Mouse (Mus musculus) central nervous system, embryonic 11.5 days (tissue): ENCODE data around the gene Tmprss11g. TPM values are rescaled to one million over a fixed set of nuclear protein-coding genes. Genes with fewer than 3 reads are reported as not detected.

Experiments used
- polyA plus RNA-seq: library from polyadenylated mRNA; depleted of rRNA; stranded (reverse); fragments of >200 nt; gene quantifications from 2 replicates; pipeline ENCODE4 v1.2.3, GENCODE M21; 2012; rRNA removed

The Tmprss11g gene
- not detected in 2 replicates for polyA plus RNA-seq

GRCm38 (mm10) chr5:86518500-86518899 is at the start of gene Tmprss11g:
Tmprss11g (minus strand) TSS chr5:86518600.

DNA sequence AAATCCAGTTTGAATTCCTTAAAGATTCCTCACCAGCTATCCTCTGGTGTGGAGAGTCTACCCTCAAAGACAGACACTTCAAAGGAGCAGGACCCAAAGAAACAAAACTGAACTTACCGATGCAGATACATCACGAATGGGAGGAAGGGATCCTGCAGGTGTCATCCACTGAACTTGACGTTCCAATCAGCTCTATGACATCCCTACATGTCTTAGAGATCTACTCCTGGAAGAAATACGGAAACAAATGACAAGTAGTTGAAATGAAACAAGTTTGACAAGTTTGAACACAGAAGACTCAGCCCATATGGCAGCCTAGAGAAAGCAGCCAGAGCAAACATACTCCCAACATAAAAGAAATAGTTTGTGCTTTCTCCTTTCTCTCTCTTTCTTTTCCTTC is 49.5 kb downstream of the Tmprss11g start, which contains the start of gene Tmprss11a:
Tmprss11a (minus strand) TSS at position 101 of the 400 bp plus-strand sequence.

Other genes starting within 250 kb of the Tmprss11g start
- not detected in 2 replicates for gene Tmprss11c, start 229.3 kb downstream of the Tmprss11g start, polyA plus RNA-seq
- gene Tmprss11d, start 145.2 kb downstream of the Tmprss11g start, polyA plus RNA-seq: not detected in 2 replicates
- gene Tmprss11a, start 49.6 kb downstream of the Tmprss11g start, polyA plus RNA-seq: 0.02 TPM in 1 of 2 replicates, not detected in the other
- gene Tmprss11f, start 113.8 kb upstream of the Tmprss11g start, polyA plus RNA-seq: 0.01 TPM in 1 of 2 replicates, not detected in the other
- not detected in 2 replicates for gene Tmprss11b, start 157.8 kb upstream of the Tmprss11g start, polyA plus RNA-seq
- gene Tmprss11e, start 227.2 kb upstream of the Tmprss11g start, polyA plus RNA-seq: not detected in 2 replicates